Mouse (Mus musculus) CH12F3 (cell line): Measurements from ENCODE around the gene Larp4b.

Experiments used
- in situ Hi-C: fragments of 300-500 bp; cut with MboI; formaldehyde crosslinking; loops from 2 replicates; pipeline ENCODE4 v1.14.3; 2020; ENCODE audit warnings: low sequenced_read_pairs

Gene Larp4b

GRCm38 (mm10) chr13:9120835-9121542 lies 27.3 kb downstream of the Larp4b start:
- in situ Hi-C loops, result no loop called here

GRCm38 (mm10) chr13:9122045-9122444 lies 28.4 kb downstream of the Larp4b start:
- in situ Hi-C loops, result no loop called here

- in situ Hi-C loops, result no loop called here
These were observed 31.5 kb downstream of the Larp4b start for GRCm38 (mm10) chr13:9125193-9125592.

- in situ Hi-C loops, result no loop called here
These were observed 34.0 kb downstream of the Larp4b start for GRCm38 (mm10) chr13:9127715-9128114.

GRCm38 (mm10) chr13:9128707-9129314 lies 35.1 kb downstream of the Larp4b start:
- in situ Hi-C loops, result no loop called here

GRCm38 (mm10) chr13:9134421-9134820 lies 40.7 kb downstream of the Larp4b start:
- in situ Hi-C loops, result no loop called here

GRCm38 (mm10) chr13:9136088-9136487 lies 42.4 kb downstream of the Larp4b start:
- in situ Hi-C loops, result no loop called here

- in situ Hi-C loops, result no loop called here
These were observed 43.1 kb downstream of the Larp4b start for GRCm38 (mm10) chr13:9136733-9137132.

GRCm38 (mm10) chr13:9139466-9139991 lies 45.8 kb downstream of the Larp4b start:
- in situ Hi-C loops, result no loop called here

GRCm38 (mm10) chr13:9140204-9140603 lies 46.5 kb downstream of the Larp4b start:
- in situ Hi-C loops, result no loop called here

GRCm38 (mm10) chr13:9142371-9142770 lies 48.7 kb downstream of the Larp4b start:
- in situ Hi-C loops, result no loop called here

- in situ Hi-C loops, result no loop called here
These were observed 55.1 kb downstream of the Larp4b start for GRCm38 (mm10) chr13:9148830-9149229.

- in situ Hi-C loops, result no loop called here
These were observed 56.0 kb downstream of the Larp4b start for GRCm38 (mm10) chr13:9149473-9150217.

GRCm38 (mm10) chr13:9151100-9151499 lies 57.4 kb downstream of the Larp4b start:
- in situ Hi-C loops, result no loop called here

- in situ Hi-C loops, result no loop called here
These were observed 57.9 kb downstream of the Larp4b start for GRCm38 (mm10) chr13:9151619-9152018.

- in situ Hi-C loops, result no loop called here
These were observed 58.6 kb downstream of the Larp4b start for GRCm38 (mm10) chr13:9152267-9152666.

- in situ Hi-C loops, result no loop called here
These were observed 60.1 kb downstream of the Larp4b start for GRCm38 (mm10) chr13:9153803-9154202.

- in situ Hi-C loops, result no loop called here
These were observed 65.6 kb downstream of the Larp4b start for GRCm38 (mm10) chr13:9159282-9159681.

- in situ Hi-C loops, result no loop called here
These were observed 69.2 kb downstream of the Larp4b start for GRCm38 (mm10) chr13:9162888-9163287.

- in situ Hi-C loops, result no loop called here
These were observed 74.2 kb downstream of the Larp4b start for GRCm38 (mm10) chr13:9167842-9168241.

GRCm38 (mm10) chr13:9169616-9170015 lies 75.9 kb downstream of the Larp4b start:
- in situ Hi-C loops, result no loop called here

GRCm38 (mm10) chr13:9170726-9171125 lies 77.0 kb downstream of the Larp4b start:
- in situ Hi-C loops, result no loop called here
